Mouse (Mus musculus): ENCODE measurements around the gene Cdc16. TPM values are rescaled to one million over a fixed set of nuclear protein-coding genes. Genes with fewer than 3 reads are reported as not detected.

Gene Cdc16
- polyA plus RNA-seq (2012; rRNA removed; ENCODE audit: low replicate concordance) = 35.8 and 46.5 TPM in 2 replicates

DNA sequence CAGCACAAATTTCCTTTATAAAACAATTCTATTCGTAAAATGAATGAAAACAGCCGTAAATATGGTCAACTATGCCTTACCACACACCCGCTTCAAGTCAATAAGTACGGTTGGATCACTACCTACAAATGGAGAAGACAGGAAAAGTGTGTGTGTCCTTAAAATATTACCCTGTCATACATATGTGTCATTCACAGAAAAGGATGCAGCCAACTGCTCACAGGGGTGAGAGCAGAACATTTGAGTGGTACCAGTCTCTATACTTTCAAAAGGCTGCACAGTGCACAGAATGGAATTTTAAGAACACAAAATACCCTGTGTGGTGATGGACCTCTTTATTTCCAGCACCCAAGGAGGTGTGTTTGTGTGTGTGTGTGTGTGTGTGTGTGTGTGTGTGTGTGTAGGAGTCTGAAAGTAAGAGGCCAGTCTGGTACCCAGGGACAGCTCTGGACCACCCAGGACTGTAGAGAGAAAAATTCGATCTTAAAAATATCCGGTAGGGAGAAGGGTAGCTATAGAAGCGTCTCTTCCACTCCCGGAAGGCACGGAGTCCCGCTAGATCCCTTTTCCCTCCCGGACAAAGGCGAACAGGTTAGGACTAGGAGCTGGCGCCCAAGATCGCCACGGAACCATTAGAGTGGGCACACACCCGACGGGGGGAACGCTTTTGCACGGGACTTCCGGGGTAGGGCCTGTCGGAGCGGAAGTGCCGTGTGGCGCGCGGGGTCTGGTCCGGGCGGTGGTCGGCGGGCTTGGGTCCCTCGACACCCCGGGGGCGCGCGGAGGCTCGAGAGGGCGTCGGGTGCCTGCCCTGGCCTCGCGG is at the start of gene Cdc16:
Cdc16 (plus strand) TSS at position 695 of the 823 bp plus-strand sequence.

DNA sequence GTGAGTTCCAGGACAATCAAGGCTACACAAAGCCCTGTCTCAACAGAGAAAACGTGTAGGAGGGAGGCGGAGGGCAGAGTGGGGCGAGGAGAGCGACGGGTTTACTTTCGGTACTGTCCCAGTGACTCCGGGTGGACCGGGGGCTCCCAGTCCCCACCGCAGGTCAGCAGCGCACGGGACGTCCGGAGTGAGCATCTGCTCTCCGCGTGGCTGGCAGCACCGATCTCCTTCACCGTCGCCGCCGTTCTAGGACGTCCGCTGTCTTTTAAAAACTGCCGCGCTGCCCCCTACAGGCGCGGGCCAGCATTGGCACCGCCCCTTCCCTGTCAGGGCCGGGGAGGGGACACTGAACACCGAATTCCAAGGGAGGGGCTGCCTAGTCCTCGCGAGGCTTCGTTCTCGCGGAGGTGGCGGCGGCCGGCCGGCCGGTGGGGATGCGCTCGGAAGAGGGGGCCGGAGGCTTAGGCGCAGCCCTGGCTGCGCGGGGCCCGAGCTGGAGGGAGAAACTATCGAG is 27.8 kb downstream of the Cdc16 start, which contains the start of gene Upf3a:
Upf3a (plus strand) TSS at position 366 of the 514 bp plus-strand sequence.

Other genes starting within 250 kb of the Cdc16 start
- 0.13 TPM in 1 of 2 replicates, not detected in the other for gene 1700029H14Rik, start 195.2 kb upstream of the Cdc16 start, polyA plus RNA-seq (2012; rRNA removed; ENCODE audit: low replicate concordance)
- 72.2 and 87.2 TPM in 2 replicates for gene Rasa3, start 80.1 kb upstream of the Cdc16 start, polyA plus RNA-seq (2012; rRNA removed; ENCODE audit: low replicate concordance)
- not detected in 2 replicates for gene Cfap97d2, start 51.8 kb upstream of the Cdc16 start, polyA plus RNA-seq (2012; rRNA removed; ENCODE audit: low replicate concordance)
- gene Upf3a, start 27.9 kb downstream of the Cdc16 start, polyA plus RNA-seq (2012; rRNA removed; ENCODE audit: low replicate concordance) = 7.3 and 8.0 TPM in 2 replicates
- gene AF366264, start 80.7 kb downstream of the Cdc16 start, polyA plus RNA-seq (2012; rRNA removed; ENCODE audit: low replicate concordance) = not detected in 2 replicates
- gene Champ1, start 112.0 kb downstream of the Cdc16 start, polyA plus RNA-seq (2012; rRNA removed; ENCODE audit: low replicate concordance) = 11.4 and 12.3 TPM in 2 replicates
- gene Coprs, start 132.6 kb downstream of the Cdc16 start, polyA plus RNA-seq (2012; rRNA removed; ENCODE audit: low replicate concordance) = 8.0 and 12.2 TPM in 2 replicates